Mouse (Mus musculus): ENCODE results near the gene Timm50. TPM values are rescaled to one million over a fixed set of nuclear protein-coding genes. Genes with fewer than 3 reads are reported as not detected.

The Timm50 gene
- polyA plus RNA-seq, 1 experiment, result 58.6 TPM

- 0 out of 2 replicates have a peak, but pooled peaks cover 1% of the 10 kb centered on the region for H3K4me1 ChIP-seq (ENCODE audit: control insufficient read depth, insufficient read depth, low read length)
- TF ChIP-seq CTCF (IDR thresholded peaks at IDR 0.05; ENCODE audit: extremely low read depth, insufficient read depth, low read length) (no peak), POLR2A (IDR thresholded peaks at IDR 0.05; ENCODE audit: extremely low read depth, insufficient read depth, low read length) (no peak)
- no peak overlapping the region for H3K27ac ChIP-seq (ENCODE audit: insufficient read depth, low read length)
- no peak overlapping the region for H3K4me3 ChIP-seq (ENCODE audit: insufficient read depth, low read length)
These were observed 5.7 kb downstream of the Timm50 start for GRCm38 (mm10) chr7:28306216-28306615.

GRCm38 (mm10) chr7:28305641-28306040 is 6.2 kb downstream of the Timm50 start:
- Histone ChIP-seq H3K4me1 (ENCODE audit: control insufficient read depth, insufficient read depth, low read length) (no peaks in the 10 kb centered on the region), H3K4me3 (ENCODE audit: insufficient read depth, low read length) (no peak overlapping the region), H3K27ac (ENCODE audit: insufficient read depth, low read length) (no peak overlapping the region)
- TF ChIP-seq POLR2A (IDR thresholded peaks at IDR 0.05; ENCODE audit: extremely low read depth, insufficient read depth, low read length) (no peak), CTCF (IDR thresholded peaks at IDR 0.05; ENCODE audit: extremely low read depth, insufficient read depth, low read length) (no peak)

DNA sequence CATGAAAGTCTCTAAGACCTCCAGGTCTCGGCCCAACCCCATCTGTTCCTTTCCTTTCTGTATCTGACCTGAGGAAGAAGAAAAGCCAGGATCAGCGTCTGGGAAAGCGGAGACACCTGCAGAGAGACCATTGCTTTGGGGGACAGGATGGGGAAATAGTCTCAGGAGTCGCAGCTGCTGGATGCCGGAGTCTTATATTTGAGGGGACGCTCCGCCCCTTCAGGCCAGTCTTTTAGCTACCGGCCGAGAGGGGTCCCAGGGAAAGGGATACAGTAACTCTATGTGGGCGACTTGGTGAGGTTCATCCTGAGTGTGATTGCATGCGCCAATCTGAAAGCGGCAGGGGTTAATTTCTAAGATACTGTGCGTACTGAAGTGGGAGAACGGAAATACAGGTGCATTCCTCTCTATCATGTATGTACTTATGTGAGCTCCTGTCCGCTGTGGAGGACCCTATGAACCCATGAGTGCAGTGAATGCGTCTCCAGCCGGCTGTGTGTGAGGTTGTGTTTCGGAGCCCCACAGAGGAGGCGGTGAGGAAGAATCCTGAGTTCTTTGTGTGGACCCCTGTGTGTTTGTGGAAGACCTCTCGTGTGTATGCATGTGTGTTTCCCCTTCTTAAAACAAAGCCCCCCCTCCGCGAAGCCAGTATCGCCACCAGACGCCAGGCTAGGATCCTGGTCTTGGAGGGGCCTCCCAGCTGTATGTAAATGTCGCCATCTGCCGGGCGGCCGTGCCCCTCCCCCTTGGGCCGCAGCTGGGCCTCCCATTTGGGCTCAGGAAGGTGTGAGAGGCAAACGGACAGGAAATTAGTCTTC is 10.0 kb downstream of the Timm50 start, which contains the start of gene Dll3:
Dll3 (minus strand) TSS at position 623 of the 818 bp plus-strand sequence.
- Histone ChIP-seq H3K4me1 (ENCODE audit: control insufficient read depth, insufficient read depth, low read length) (no peaks in the 10 kb centered on the region), H3K4me3 (ENCODE audit: insufficient read depth, low read length) (no peak within 1 kb of the TSS), H3K27ac (ENCODE audit: insufficient read depth, low read length) (no peak within 1 kb of the TSS)
- TF ChIP-seq POLR2A (IDR thresholded peaks at IDR 0.05; ENCODE audit: extremely low read depth, insufficient read depth, low read length) (no peak), CTCF (IDR thresholded peaks at IDR 0.05; ENCODE audit: extremely low read depth, insufficient read depth, low read length) (peak; percentile 19; the same call in 1 of the 2 replicates)

DNA sequence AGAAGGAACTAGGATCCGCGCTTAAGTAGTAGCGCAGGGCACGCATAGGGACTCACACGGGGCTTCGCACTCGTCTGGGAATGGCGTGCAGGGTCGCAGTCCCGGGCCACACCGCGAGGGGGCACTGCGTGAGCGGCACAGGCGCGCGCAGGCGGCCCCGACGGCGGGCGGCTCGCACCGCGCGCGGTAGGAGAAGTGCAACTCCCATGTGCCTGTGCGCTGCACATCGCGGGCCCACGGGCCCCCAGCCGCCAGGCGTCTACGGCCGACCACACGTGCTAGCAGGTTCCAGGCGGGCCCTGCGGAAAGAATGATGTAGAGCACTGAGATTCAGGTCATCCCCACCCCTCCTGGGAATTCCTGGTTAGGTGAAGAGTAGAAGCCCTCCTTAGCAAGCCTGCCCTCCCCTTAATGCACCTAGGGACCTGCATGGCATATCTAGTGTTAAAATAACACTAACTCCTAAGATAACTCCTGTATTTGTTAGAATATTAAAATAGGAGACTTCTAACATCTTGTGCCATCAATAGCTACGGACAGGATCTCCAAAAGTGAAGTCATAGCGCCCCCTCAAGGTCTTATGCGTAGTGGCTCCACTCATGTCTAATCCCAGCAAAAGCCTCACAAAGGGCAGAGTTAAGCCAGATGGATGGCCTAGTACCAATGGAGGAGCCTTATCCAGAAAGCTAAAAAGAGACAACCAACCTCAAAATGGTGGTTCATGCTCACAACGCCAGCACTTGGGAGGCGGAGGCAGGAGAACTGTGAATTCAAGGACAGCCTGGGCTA is 12.8 kb downstream of the Timm50 start:
- Histone ChIP-seq H3K4me1 (ENCODE audit: control insufficient read depth, insufficient read depth, low read length) (no peaks in the 10 kb centered on the region), H3K4me3 (ENCODE audit: insufficient read depth, low read length) (no peak overlapping the region), H3K27ac (ENCODE audit: insufficient read depth, low read length) (no peak overlapping the region)
- TF ChIP-seq POLR2A (IDR thresholded peaks at IDR 0.05; ENCODE audit: extremely low read depth, insufficient read depth, low read length), result no peak
- peak; percentile 58 for TF ChIP-seq CTCF (IDR thresholded peaks at IDR 0.05; ENCODE audit: extremely low read depth, insufficient read depth, low read length)

DNA sequence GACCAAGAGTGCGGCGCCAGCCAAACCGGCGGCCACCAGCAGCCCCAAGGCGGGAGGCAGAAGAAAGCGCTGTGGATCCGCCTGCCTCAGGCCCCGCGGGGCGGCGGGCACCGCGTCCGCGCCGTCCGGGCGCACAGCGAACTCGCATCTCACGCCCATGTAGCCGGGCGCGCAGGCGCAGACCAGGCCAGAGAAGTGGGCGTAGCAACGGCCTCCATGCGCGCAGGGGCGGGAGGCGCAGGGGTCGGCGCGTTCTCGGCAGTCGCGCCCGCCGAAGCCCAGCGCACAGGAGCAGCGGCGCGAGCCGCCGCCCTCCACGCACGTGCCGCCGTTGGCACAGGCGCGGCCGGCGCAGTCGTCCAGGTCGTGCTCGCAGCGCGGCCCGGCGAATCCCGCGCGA is 17.4 kb downstream of the Timm50 start:
- Histone ChIP-seq H3K4me3 (ENCODE audit: insufficient read depth, low read length) (peak overlapping the region; percentile 38), H3K27ac (ENCODE audit: insufficient read depth, low read length) (no peak overlapping the region)

DNA sequence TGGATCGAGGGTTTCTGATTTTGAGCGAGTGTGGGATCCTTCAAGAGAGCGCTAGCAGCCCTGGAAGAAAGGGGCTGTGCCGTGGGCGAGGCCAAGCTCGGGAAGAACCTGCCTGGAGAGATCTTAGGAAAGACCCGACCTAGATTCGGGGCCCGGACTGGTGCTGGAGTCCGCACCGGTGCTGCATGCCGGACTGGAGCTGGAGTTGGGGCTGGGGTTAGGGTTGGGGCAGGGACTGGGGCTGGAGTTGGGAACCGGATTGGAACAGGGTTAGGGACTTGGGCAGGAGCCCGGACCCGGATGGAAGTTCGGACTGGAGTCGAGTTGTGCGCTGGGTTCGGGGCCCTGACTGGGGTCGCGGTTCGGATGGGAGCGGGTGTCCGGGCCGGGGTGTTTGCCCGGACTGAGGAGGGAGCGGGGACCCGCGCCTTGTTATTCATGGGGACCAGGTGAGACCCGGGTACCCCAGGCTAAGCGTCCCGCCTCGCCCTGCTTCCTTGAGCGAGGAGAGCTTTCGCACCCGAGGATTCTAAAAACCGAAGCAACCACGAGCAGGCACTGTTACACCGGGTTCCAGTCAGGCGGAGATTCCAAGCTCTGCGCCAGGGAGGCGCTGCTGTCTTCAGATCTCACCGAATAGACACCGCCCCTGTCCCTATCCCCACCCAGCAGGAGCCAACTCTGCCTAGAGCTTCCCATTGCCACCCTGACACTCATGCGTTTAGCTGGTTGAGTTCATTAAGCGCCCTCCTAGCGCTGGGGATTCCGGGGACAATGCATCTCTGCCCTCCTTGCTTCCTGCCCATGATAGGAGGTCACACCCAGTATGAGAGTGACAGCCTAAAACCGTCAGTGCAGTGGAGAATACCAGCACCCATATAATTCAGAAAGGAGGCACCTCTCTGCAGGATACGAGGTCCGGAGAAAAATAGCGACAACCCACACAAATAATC is 21.0 kb downstream of the Timm50 start, which contains the start of gene Selenov:
Selenov (minus strand) TSS at position 549 of the 953 bp plus-strand sequence.
- H3K27ac ChIP-seq (ENCODE audit: insufficient read depth, low read length), result no peak within 1 kb of the TSS
- TF ChIP-seq CTCF (IDR thresholded peaks at IDR 0.05; ENCODE audit: extremely low read depth, insufficient read depth, low read length) (peak; percentile 15; the same call in 1 of the 2 replicates), POLR2A (IDR thresholded peaks at IDR 0.05; ENCODE audit: extremely low read depth, insufficient read depth, low read length) (no peak)

More for the DNA sequence above, 17.4 kb downstream of the Timm50 start:
- H3K4me1 ChIP-seq (ENCODE audit: control insufficient read depth, insufficient read depth, low read length), result no peaks in the 10 kb centered on the region
- TF ChIP-seq POLR2A (IDR thresholded peaks at IDR 0.05; ENCODE audit: extremely low read depth, insufficient read depth, low read length), result no peak
- TF ChIP-seq CTCF (IDR thresholded peaks at IDR 0.05; ENCODE audit: extremely low read depth, insufficient read depth, low read length), result no peak

DNA sequence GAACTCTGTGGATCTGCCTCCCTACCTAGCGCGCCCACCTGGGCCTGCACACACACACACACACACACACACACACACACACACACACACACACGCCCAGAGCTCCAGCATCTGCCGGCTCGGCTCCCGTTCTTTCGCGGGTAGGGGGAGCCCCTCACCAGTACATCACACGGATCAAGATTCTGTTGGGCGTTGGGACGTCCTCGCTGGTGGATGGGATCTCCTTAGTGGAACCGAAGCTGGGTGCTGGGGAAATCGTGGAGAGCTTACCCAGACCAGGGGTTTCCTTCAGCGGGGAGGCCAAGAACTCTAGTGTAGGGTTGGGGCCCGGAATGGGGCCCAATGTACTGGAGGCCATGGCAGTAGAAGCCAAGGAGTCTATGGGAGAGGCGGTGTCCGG is 21.7 kb downstream of the Timm50 start:
- no peaks in the 10 kb centered on the region for H3K4me1 ChIP-seq (ENCODE audit: control insufficient read depth, insufficient read depth, low read length)
- no peak overlapping the region for H3K4me3 ChIP-seq (ENCODE audit: insufficient read depth, low read length)
- TF ChIP-seq POLR2A (IDR thresholded peaks at IDR 0.05; ENCODE audit: extremely low read depth, insufficient read depth, low read length), result no peak
- TF ChIP-seq CTCF (IDR thresholded peaks at IDR 0.05; ENCODE audit: extremely low read depth, insufficient read depth, low read length), result no peak
- H3K27ac ChIP-seq (ENCODE audit: insufficient read depth, low read length), result no peak overlapping the region

More for the DNA sequence above, 21.0 kb downstream of the Timm50 start, which contains the start of gene Selenov:
- Histone ChIP-seq H3K4me3 (ENCODE audit: insufficient read depth, low read length) (0 out of 2 replicates have a peak within 1 kb of the TSS, but pooled peaks have one; percentile 5), H3K4me1 (ENCODE audit: control insufficient read depth, insufficient read depth, low read length) (no peaks in the 10 kb centered on the region)

- H3K4me1 ChIP-seq (ENCODE audit: control insufficient read depth, insufficient read depth, low read length), result peaks cover 3% of the 10 kb centered on the region; the same call in 1 of the 2 replicates
- no peak overlapping the region for H3K27ac ChIP-seq (ENCODE audit: insufficient read depth, low read length)
- no peak overlapping the region for H3K4me3 ChIP-seq (ENCODE audit: insufficient read depth, low read length)
- TF ChIP-seq POLR2A (IDR thresholded peaks at IDR 0.05; ENCODE audit: extremely low read depth, insufficient read depth, low read length) (no peak), CTCF (IDR thresholded peaks at IDR 0.05; ENCODE audit: extremely low read depth, insufficient read depth, low read length) (no peak)
These were observed 31.2 kb downstream of the Timm50 start for GRCm38 (mm10) chr7:28280630-28281029.
